Mouse (Mus musculus) inflammation-experienced regulatory T-cells (primary cell): ENCODE data around the gene Gins3. TPM values are rescaled to one million over a fixed set of nuclear protein-coding genes. Genes with fewer than 3 reads are reported as not detected.

ENCODE experiments used
- polyA plus RNA-seq, 2 experiments: library from polyadenylated mRNA; unstranded; fragments of 100-300 nt; shearing (Covaris generic); gene quantifications; one replicate each; pipeline ENCODE4 v1.2.1; 2017

Gins3 gene
- 10 to 100 TPM; 10.2 to 15.6 TPM for polyA plus RNA-seq

GRCm38 (mm10) chr8:95633262-95634062, at the start of gene Gins3:
Gins3 (plus strand) TSS chr8:95633453.

GRCm38 (mm10) chr8:95676631-95677030, 43.4 kb downstream of the Gins3 start, which contains the start of gene Ndrg4:
Ndrg4 (plus strand) TSS chr8:95676980.

Other genes starting within 250 kb of the Gins3 start
- 10 to 100 TPM; 47.2 to 47.4 TPM for gene Cfap20, start 198.6 kb upstream of the Gins3 start, polyA plus RNA-seq
- 10 to 100 TPM; 31.1 to 39.2 TPM for gene Csnk2a2, start 143.4 kb upstream of the Gins3 start, polyA plus RNA-seq
- not detected for gene Ccdc113, start 99.4 kb upstream of the Gins3 start, polyA plus RNA-seq
- gene Prss54, start 57.1 kb upstream of the Gins3 start, polyA plus RNA-seq = 1 to 10 TPM in 1 of 2 experiments, under 1 TPM in 1; 0.35 to 1.9 TPM
- 1 to 10 TPM in 1 of 2 experiments, under 1 TPM in 1; 0.82 to 4.0 TPM for gene Ndrg4, start 43.5 kb downstream of the Gins3 start, polyA plus RNA-seq
- gene Setd6, start 82.4 kb downstream of the Gins3 start, polyA plus RNA-seq = 100 to 1,000 TPM in 1 of 2 experiments, 10 to 100 TPM in 1; 62.9 to 103 TPM
- gene Cnot1, start 174.0 kb downstream of the Gins3 start, polyA plus RNA-seq = 100 to 1,000 TPM in 1 of 2 experiments, 10 to 100 TPM in 1; 93.6 to 100 TPM
- 100 to 1,000 TPM; 144 to 173 TPM for gene Sap18b, start 191.9 kb downstream of the Gins3 start, polyA plus RNA-seq
- 10 to 100 TPM; 16.4 to 21.4 TPM for gene Slc38a7, start 220.1 kb downstream of the Gins3 start, polyA plus RNA-seq